18 mouse cellular contexts compared by ENCODE assay signal in the genomic region with DNA sequence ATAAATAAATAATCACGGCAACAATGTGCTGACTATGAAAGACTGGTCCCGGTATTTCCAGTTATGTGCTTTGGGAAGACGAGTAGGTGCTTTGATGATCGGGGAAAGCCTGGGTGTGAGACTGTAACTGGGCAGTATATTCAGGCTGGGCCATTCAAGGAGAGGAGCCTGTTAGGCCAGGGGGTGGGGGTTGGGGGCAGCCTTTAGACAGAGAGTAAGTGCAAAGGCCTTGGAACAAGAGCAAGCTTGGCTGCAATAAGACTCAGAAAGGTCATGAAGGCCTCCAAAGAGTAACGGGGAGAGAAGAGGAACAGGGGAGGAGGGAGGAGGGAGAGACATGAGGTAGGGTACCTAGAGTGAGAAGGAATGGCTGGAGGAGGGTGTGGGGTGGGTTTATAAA.
"Had no signal": no experiment of that assay in that cellular context is flagged by ENCODE, and none has a peak within 500 bp of the region (broad histone marks: within the 10 kb centered on the region; RNA-seq: fewer than 3 reads in every experiment).

No protein-coding gene starts in this region.

- DNase-seq: lung, adult 18-20 months; lung, embryonic 14.5 days; lung, postnatal 10 days; lung, postnatal 4 days; retina, postnatal 1 day; right cerebral cortex, adult 18-20 months; right cerebral cortex, postnatal 25 days; right cerebral cortex, postnatal 4 days; spleen, adult 18-20 months; thymus, adult 18-20 months; thymus, postnatal 14 days; thymus, postnatal 36 days had no signal

- H3K4me3 ChIP-seq: midbrain, embryonic 10.5 days; midbrain, embryonic 13.5 days; myocyte; neural tube, embryonic 13.5 days; neural tube, embryonic 15.5 days had no signal

- H3K9me3 ChIP-seq: midbrain, embryonic 10.5 days; midbrain, embryonic 13.5 days; neural tube, embryonic 13.5 days; neural tube, embryonic 15.5 days had no signal

- H3K9ac ChIP-seq: lung, embryonic 14.5 days; midbrain, embryonic 13.5 days; neural tube, embryonic 13.5 days; neural tube, embryonic 15.5 days had no signal

- ATAC-seq: midbrain, embryonic 13.5 days; midbrain, embryonic 16.5 days had no signal

- H3K36me3 ChIP-seq: midbrain, embryonic 10.5 days; midbrain, embryonic 13.5 days; neural tube, embryonic 13.5 days; neural tube, embryonic 15.5 days had no signal

- H3K27ac ChIP-seq: midbrain, embryonic 10.5 days; midbrain, embryonic 13.5 days; neural tube, embryonic 13.5 days; neural tube, embryonic 15.5 days had no signal

- H3K4me2 ChIP-seq: lung, embryonic 14.5 days; midbrain, embryonic 13.5 days; neural tube, embryonic 13.5 days; neural tube, embryonic 15.5 days had no signal

- H3K27me3 ChIP-seq: midbrain, embryonic 13.5 days; neural tube, embryonic 13.5 days; neural tube, embryonic 15.5 days had no signal
